ENCODE assay signal across 8 mouse cellular contexts in genomic region chr7:122160037-122160436, GRCm38 (mm10). TPM values are rescaled to one million over a fixed set of nuclear protein-coding genes. Genes with fewer than 3 reads are reported as not detected.
DNase-seq lines count a peak whose midpoint lies in the region; ATAC-seq and TF ChIP-seq lines count a peak whose summit lies in the region.

No protein-coding gene starts in this region.

- H3K4me1 ChIP-seq in forebrain, embryonic 12.5 days: peaks cover 46% of the 10 kb centered on the region
- peaks cover 12 to 22% of the 10 kb centered on the region in 2 experiments for H3K4me1 ChIP-seq in liver, embryonic 14.5 days (replicated peaks; ENCODE audit: control insufficient read depth in 2 of 2, insufficient read depth in 2 of 2, low read length in 1 of 2)

- peak overlapping the region; percentile 87 for H3K4me2 ChIP-seq in forebrain, embryonic 12.5 days
- peak overlapping the region; percentile 88 for H3K4me2 ChIP-seq in liver, embryonic 14.5 days (ENCODE audit: low read depth)

- peak overlapping the region; percentile 69 for H3K9ac ChIP-seq in forebrain, embryonic 12.5 days
- peak overlapping the region; percentile 88 for H3K9ac ChIP-seq in liver, embryonic 14.5 days (replicated peaks)

- H3K27me3 ChIP-seq in forebrain, embryonic 12.5 days: no peaks in the 10 kb centered on the region
- H3K27me3 ChIP-seq in liver, embryonic 14.5 days (ENCODE audit: control insufficient read depth, insufficient read depth, low read length): no peaks in the 10 kb centered on the region

- peak; percentile 17 for DNase-seq in retina, embryonic 14.5 days (ENCODE audit: low spot score)
- no peak for DNase-seq in retina, postnatal 1 day
- DNase-seq in liver, embryonic 14.5 days (ENCODE audit: low read depth in 3 of 3, low spot score in 3 of 3): no peak
- peak; percentile 16 to 24 for DNase-seq in thymus, postnatal 36 days
- no peak for DNase-seq in layer of hippocampus, postnatal 36 days
- DNase-seq in cerebellum, postnatal 4 days (ENCODE audit: low spot score in 2 of 2): no peak
- DNase-seq in frontal cortex, postnatal 25 days (ENCODE audit: low spot score in 2 of 2): no peak

- under 1% methylated on average over 12 of the region's 12 CpGs for WGBS in forebrain, embryonic 12.5 days
- WGBS in liver, embryonic 14.5 days (ENCODE audit: insufficient replicate concordance): under 1% methylated on average over 12 of the region's 12 CpGs

- peak overlapping the region; percentile 92; the same call in 1 of the 2 replicates for H3K27ac ChIP-seq in forebrain, embryonic 12.5 days
- peak overlapping the region; percentile 40 for H3K27ac ChIP-seq in liver, embryonic 14.5 days

- TF ChIP-seq CTCF in liver, embryonic 14.5 days (IDR thresholded peaks at IDR 0.05; ENCODE audit: low read depth): no peak

- H3K9me3 ChIP-seq in forebrain, embryonic 12.5 days: no peaks in the 10 kb centered on the region
- H3K9me3 ChIP-seq in liver, embryonic 14.5 days (ENCODE audit: control insufficient read depth, low read length): no peaks in the 10 kb centered on the region

- no peak for TF ChIP-seq EP300 in liver, embryonic 14.5 days (IDR thresholded peaks at IDR 0.05; ENCODE audit: low read depth)

- no peak for ATAC-seq in forebrain, embryonic 12.5 days (ENCODE audit: low FRiP score)
- no peak for ATAC-seq in liver, embryonic 14.5 days (ENCODE audit: insufficient read depth)

- peak overlapping the region; percentile 76 for H3K4me3 ChIP-seq in forebrain, embryonic 12.5 days (replicated peaks)
- H3K4me3 ChIP-seq in liver, embryonic 14.5 days (ENCODE audit: insufficient read depth in 1 of 2, low read depth in 2 of 2, low read length in 2 of 2): peak overlapping the region; percentile 89 to 96

- H3K36me3 ChIP-seq in forebrain, embryonic 12.5 days (replicated peaks): peaks cover 42% of the 10 kb centered on the region
- peaks cover 44% of the 10 kb centered on the region for H3K36me3 ChIP-seq in liver, embryonic 14.5 days (replicated peaks; ENCODE audit: control insufficient read depth, insufficient read depth, low read depth)

RNA-seq across cellular contexts. Expression of gene Plk1, which starts 0.8 kb away (rescaled TPM):
- polyA plus RNA-seq in forebrain, embryonic 12.5 days (2016; fragmentation: Nextera tagmentation; extraction: Ambion mirVana): 158 and 171 TPM in 2 replicates
- 53.5 and 59.6 TPM in 2 replicates for polyA plus RNA-seq in liver, embryonic 14.5 days (2012; rRNA removed)
- 77.0 and 87.0 TPM in 2 replicates for polyA plus RNA-seq in liver, embryonic 14.5 days (2014; fragmentation: Nextera tagmentation; extraction: Ambion mirVana)
- total RNA-seq in layer of hippocampus, postnatal 36 days (2021): 1 to 10 TPM; 2.7 to 2.8 TPM

RNA-seq across cellular contexts. Expression of gene Ern2, which starts 26.0 kb away (rescaled TPM):
- 0.24 and 0.32 TPM in 2 replicates for polyA plus RNA-seq in forebrain, embryonic 12.5 days (2016; fragmentation: Nextera tagmentation; extraction: Ambion mirVana)
- 0.01 TPM in 1 of 2 replicates, not detected in the other for polyA plus RNA-seq in liver, embryonic 14.5 days (2012; rRNA removed)
- not detected in 2 replicates for polyA plus RNA-seq in liver, embryonic 14.5 days (2014; fragmentation: Nextera tagmentation; extraction: Ambion mirVana)
- total RNA-seq in layer of hippocampus, postnatal 36 days (2021): under 1 TPM; 0.33 to 0.50 TPM

RNA-seq across cellular contexts. Expression of gene Dctn5, which starts 27.2 kb away (rescaled TPM):
- 121 and 125 TPM in 2 replicates for polyA plus RNA-seq in forebrain, embryonic 12.5 days (2016; fragmentation: Nextera tagmentation; extraction: Ambion mirVana)
- 29.6 and 32.6 TPM in 2 replicates for polyA plus RNA-seq in liver, embryonic 14.5 days (2012; rRNA removed)
- 38.5 and 39.0 TPM in 2 replicates for polyA plus RNA-seq in liver, embryonic 14.5 days (2014; fragmentation: Nextera tagmentation; extraction: Ambion mirVana)
- 100 to 1,000 TPM; 106 to 109 TPM for total RNA-seq in layer of hippocampus, postnatal 36 days (2021)

RNA-seq across cellular contexts. Expression of gene Palb2, which starts 27.3 kb away (rescaled TPM):
- polyA plus RNA-seq in forebrain, embryonic 12.5 days (2016; fragmentation: Nextera tagmentation; extraction: Ambion mirVana): 20.4 and 22.2 TPM in 2 replicates
- polyA plus RNA-seq in liver, embryonic 14.5 days (2012; rRNA removed): 8.7 and 9.4 TPM in 2 replicates
- polyA plus RNA-seq in liver, embryonic 14.5 days (2014; fragmentation: Nextera tagmentation; extraction: Ambion mirVana): 10.7 and 13.9 TPM in 2 replicates
- total RNA-seq in layer of hippocampus, postnatal 36 days (2021): 1 to 10 TPM; 1.4 to 1.5 TPM

RNA-seq across cellular contexts. Expression of gene Ndufab1, which starts 58.4 kb away (rescaled TPM):
- polyA plus RNA-seq in forebrain, embryonic 12.5 days (2016; fragmentation: Nextera tagmentation; extraction: Ambion mirVana): 572 and 610 TPM in 2 replicates
- 32.6 and 58.5 TPM in 2 replicates for polyA plus RNA-seq in liver, embryonic 14.5 days (2012; rRNA removed)
- 419 and 440 TPM in 2 replicates for polyA plus RNA-seq in liver, embryonic 14.5 days (2014; fragmentation: Nextera tagmentation; extraction: Ambion mirVana)
- 100 to 1,000 TPM; 290 to 336 TPM for total RNA-seq in layer of hippocampus, postnatal 36 days (2021)

Comparison
In these comparisons a context has a peak if more than half of its experiments do, and no peak if none do; other contexts are left out.
1. DNase-seq: peak in retina, embryonic 14.5 days (single experiment) and thymus, postnatal 36 days (2 of 2); none in retina, postnatal 1 day (single experiment), liver, embryonic 14.5 days (0 of 3), layer of hippocampus, postnatal 36 days (0 of 2), cerebellum, postnatal 4 days (0 of 2) and frontal cortex, postnatal 25 days (0 of 2).